Mouse (Mus musculus) thymus, postnatal 0 days (tissue): ENCODE measurements around the gene Tcap. TPM values are rescaled to one million over a fixed set of nuclear protein-coding genes. Genes with fewer than 3 reads are reported as not detected.
"Not testable (repeated sequence)": the region's sequence is repeated elsewhere in the genome, so short reads cannot be mapped to it uniquely, and the experiment has no call there.

Experiments
- DNase-seq: peaks from one replicate; pipeline ENCODE4 v3.0.0-alpha.2; 2015; ENCODE audit warnings: low spot score
- polyA plus RNA-seq: library from polyadenylated mRNA; unstranded; fragments of >200 nt; fragmentation: Nextera tagmentation; extraction: Ambion mirVana; gene quantifications from 2 replicates; pipeline ENCODE4 v1.2.1, GENCODE M21; 2015

Tcap gene
- polyA plus RNA-seq, 1 experiment from 2014 or later, result not detected

- no peak for DNase-seq
These were observed 4.2 kb upstream of the Tcap start for GRCm38 (mm10) chr11:98379379-98379778.

GRCm38 (mm10) chr11:98380106-98380505 is 3.5 kb upstream of the Tcap start:
- no peak for DNase-seq

- DNase-seq, result no peak
These were observed 2.0 kb upstream of the Tcap start for GRCm38 (mm10) chr11:98381651-98382050.

GRCm38 (mm10) chr11:98382405-98382804 is 1.2 kb upstream of the Tcap start:
- not testable (repeated sequence) for DNase-seq

- no peak for DNase-seq
These were observed 605 bp downstream of the Tcap start for GRCm38 (mm10) chr11:98384216-98384615.

GRCm38 (mm10) chr11:98384721-98385637 is 1.4 kb downstream of the Tcap start:
- DNase-seq, result no peak

GRCm38 (mm10) chr11:98385638-98386585 is 2.3 kb downstream of the Tcap start, which contains the start of gene Pnmt:
TSS of gene Pnmt (plus strand) at chr11:98386450.
- DNase-seq, result no peak

- DNase-seq, result peak; percentile 61
These were observed 3.0 kb downstream of the Tcap start for GRCm38 (mm10) chr11:98386596-98386995.

- DNase-seq, result no peak
These were observed 3.5 kb downstream of the Tcap start for GRCm38 (mm10) chr11:98387056-98387577.

- no peak for DNase-seq
These were observed 4.7 kb downstream of the Tcap start for GRCm38 (mm10) chr11:98388282-98388681.

GRCm38 (mm10) chr11:98389221-98389780 is 5.7 kb downstream of the Tcap start:
- DNase-seq, result peak; percentile 78

- no peak for DNase-seq
These were observed 6.5 kb downstream of the Tcap start for GRCm38 (mm10) chr11:98390141-98390540.

- no peak for DNase-seq
These were observed 8.4 kb downstream of the Tcap start for GRCm38 (mm10) chr11:98392034-98392433.

- peak; percentile 28 for DNase-seq
These were observed 9.0 kb downstream of the Tcap start for GRCm38 (mm10) chr11:98392645-98393044.

- peak; percentile 85 for DNase-seq
These were observed 9.7 kb downstream of the Tcap start for GRCm38 (mm10) chr11:98393317-98393716.

- DNase-seq, result no peak
These were observed 10.7 kb downstream of the Tcap start for GRCm38 (mm10) chr11:98394301-98394700.

- DNase-seq, result no peak
These were observed 11.4 kb downstream of the Tcap start for GRCm38 (mm10) chr11:98395041-98395440.

GRCm38 (mm10) chr11:98397946-98398345 is 14.3 kb downstream of the Tcap start:
- no peak for DNase-seq

GRCm38 (mm10) chr11:98400161-98400726 is 16.6 kb downstream of the Tcap start, which contains the start of gene Pgap3:
TSS of gene Pgap3 (minus strand) at chr11:98400490.
- peak; percentile 92 for DNase-seq

- DNase-seq, result no peak
These were observed 17.2 kb downstream of the Tcap start for GRCm38 (mm10) chr11:98400816-98401215.

- DNase-seq, result no peak
These were observed 23.0 kb downstream of the Tcap start for GRCm38 (mm10) chr11:98406621-98407020.
